Mouse (Mus musculus): Measurements from ENCODE around the gene Uqcc3.

Gene Uqcc3

GRCm38 (mm10) chr19:8880311-8881033, at the start of gene Uqcc3:
TSS of gene Uqcc3 (minus strand) at chr19:8880923.
- in situ Hi-C loops (cut with MboI, MseI), result no loop called here

DNA sequence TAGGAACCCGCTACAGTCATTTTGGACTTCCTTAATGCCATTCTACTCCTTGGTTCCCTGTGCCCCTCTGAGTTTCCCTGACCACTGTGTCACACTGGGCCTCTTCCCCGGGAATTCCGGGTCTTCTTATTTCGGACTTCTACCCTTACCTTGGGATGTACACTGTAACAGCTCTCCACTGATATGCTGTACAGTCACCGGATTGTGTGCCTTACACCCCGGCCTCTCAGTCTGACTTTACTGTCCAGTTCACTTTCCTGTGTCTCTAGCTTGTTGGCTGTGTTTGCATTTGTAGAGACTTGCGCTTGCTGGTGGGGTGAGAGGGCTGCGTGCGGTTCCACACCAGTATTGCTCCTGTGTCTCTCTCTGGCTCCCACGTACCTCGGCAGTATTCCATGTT, 49.4 kb upstream of the Uqcc3 start:
- in situ Hi-C loops (cut with MboI, MseI), result no loop called here

DNA sequence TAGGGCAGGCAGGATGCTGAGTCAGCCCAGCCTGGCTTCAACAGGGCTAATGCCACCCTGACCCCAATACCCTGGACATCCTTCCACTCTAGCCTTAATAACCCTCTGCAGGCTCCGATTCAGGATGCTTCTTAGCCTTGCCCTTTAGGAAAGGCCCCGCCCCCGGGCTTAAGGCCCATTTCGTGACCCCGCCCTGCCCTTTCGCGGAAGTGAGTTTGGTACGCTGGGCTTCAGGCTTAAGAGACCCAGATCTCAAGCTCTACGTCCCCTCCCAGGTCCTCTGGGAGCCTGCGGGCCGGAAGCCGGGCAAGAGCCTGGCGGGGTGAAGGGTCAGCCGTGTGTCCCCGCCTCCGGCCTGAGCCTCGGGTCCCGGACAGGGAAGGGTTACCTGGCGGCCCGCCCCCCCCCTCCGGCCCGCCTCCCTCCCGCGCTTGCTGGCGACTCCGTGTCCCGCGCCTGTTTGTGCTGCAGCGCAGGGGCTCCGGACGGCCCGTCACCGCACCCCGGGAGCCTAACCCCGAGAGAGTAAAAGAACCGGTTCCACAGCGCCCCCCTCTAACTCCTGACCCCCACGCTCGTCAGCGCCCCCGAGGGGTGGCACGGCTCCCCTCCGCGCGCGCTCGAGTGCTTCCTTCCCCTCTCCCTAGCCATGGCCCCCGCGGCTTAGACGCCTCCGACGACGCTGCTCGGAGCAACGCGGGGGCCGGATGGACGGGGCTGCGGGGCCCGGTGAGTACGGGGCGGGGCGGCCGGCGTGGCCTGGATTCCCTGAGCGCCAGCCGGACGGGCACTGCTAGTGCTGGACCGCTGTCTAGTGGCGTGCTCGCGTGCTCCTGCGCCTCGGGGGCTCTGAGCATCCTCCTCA, 48.7 kb upstream of the Uqcc3 start, which contains the start of the genes Rom1 and Eml3:
Rom1 (minus strand) TSS at position 133 of the 865 bp plus-strand sequence.
Eml3 (plus strand) TSS at position 329 of the 865 bp plus-strand sequence.
- in situ Hi-C loops (cut with MboI, MseI), result no loop called here

- in situ Hi-C loops (cut with MboI, MseI), result no loop called here
These were observed 48.0 kb upstream of the Uqcc3 start for GRCm38 (mm10) chr19:8928689-8929223.

GRCm38 (mm10) chr19:8927891-8928525, 47.3 kb upstream of the Uqcc3 start:
- in situ Hi-C loops (cut with MboI, MseI), result no loop called here

DNA sequence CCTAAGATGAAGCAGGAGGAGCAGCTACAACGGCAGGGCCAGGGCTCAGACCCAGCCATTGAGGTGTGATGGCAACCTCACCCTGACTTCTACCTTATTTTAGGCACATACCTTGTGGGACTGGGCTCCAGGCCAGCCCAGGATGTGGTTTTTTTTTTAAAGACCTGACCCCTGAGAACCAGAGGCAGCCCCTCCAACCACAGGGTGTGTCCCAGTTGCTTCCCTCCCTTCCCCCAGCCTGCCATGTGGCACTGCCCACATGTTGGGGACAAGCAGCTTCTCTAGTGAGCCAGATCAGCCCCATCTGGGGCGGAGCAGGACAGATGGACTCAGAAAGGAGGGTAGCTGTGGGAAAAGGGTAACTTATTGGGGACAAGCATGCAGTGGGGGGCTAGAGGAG, 46.0 kb upstream of the Uqcc3 start:
- in situ Hi-C loops (cut with MboI, MseI), result no loop called here

- in situ Hi-C loops (cut with MboI, MseI), result loop anchor here (25.0 kb wide), 2 partner anchors 1909 to 1934 kb away; partner anchors contain the start of genes Dnajc4 (in 1 of the 2), Fermt3 (in 1 of the 2), Fkbp2 (in 1 of the 2) and Nudt22 (in 1 of the 2)
These were observed 41.0 kb upstream of the Uqcc3 start for GRCm38 (mm10) chr19:8921741-8922140.

- in situ Hi-C loops (cut with MboI, MseI), result loop anchor here (25.0 kb wide), 2 partner anchors 1909 to 1934 kb away; partner anchors contain the start of genes Dnajc4 (in 1 of the 2), Fermt3 (in 1 of the 2), Fkbp2 (in 1 of the 2) and Nudt22 (in 1 of the 2)
These were observed 40.1 kb upstream of the Uqcc3 start for GRCm38 (mm10) chr19:8920836-8921291.

DNA sequence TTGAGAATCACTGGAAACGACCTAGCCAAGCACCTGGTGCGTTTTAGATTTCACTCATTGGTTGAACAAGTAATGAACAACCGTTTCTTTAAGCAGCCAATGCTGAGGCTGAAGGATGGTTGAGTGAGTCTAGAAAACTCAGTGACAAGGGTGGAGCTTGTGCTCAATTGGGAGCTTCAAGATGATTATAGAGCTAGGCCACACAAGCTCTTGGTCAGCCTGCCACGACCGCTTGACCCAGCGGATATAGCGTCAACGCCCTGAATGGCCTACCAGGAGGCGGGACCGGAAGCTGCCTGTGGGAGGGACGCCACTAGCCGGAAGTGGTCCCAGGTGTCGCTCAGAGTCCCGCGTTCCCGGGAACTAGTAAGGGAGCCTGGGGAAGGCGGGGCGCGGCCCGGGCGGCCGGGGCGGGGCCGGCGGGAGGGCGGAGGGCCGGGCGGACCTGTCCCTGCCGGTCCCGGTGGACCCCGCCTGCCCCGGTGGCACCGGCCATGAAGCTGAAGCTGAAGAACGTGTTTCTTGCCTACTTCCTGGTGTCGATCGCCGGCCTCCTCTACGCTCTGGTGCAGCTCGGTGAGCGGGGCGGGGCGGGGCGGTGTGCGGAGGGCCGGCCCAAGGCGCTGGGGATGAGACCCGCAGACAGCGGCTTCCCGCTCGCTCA, 39.5 kb upstream of the Uqcc3 start, which contains the start of gene B3gat3:
B3gat3 (plus strand) TSS at position 302 of the 664 bp plus-strand sequence.
- in situ Hi-C loops (cut with MboI, MseI), result loop anchor here (25.0 kb wide), 2 partner anchors 1908 to 1933 kb away; partner anchors contain the start of genes Dnajc4 (in 1 of the 2), Fermt3 (in 1 of the 2), Fkbp2 (in 1 of the 2) and Nudt22 (in 1 of the 2)

DNA sequence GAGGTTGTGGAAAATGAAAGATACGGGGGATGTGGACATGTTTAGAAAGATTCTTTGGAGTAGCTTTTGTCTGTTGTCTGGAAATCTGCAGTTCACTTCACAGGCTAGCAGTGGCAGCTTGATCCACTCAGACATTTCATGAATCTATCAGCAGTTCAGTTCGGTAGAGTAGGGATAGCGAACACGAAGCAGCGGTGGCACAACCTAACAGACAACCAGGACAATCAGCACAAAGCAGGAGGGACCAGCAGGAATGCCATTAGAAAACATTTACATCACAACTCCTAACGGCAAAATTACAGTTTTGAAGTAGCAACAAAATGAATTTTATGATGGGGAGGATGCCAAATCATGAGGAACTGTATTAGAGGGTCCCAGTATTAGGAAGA, 39.0 kb upstream of the Uqcc3 start:
- in situ Hi-C loops (cut with MboI, MseI), result loop anchor here (25.0 kb wide), 2 partner anchors 1907 to 1932 kb away; partner anchors contain the start of genes Dnajc4 (in 1 of the 2), Fermt3 (in 1 of the 2), Fkbp2 (in 1 of the 2) and Nudt22 (in 1 of the 2)

DNA sequence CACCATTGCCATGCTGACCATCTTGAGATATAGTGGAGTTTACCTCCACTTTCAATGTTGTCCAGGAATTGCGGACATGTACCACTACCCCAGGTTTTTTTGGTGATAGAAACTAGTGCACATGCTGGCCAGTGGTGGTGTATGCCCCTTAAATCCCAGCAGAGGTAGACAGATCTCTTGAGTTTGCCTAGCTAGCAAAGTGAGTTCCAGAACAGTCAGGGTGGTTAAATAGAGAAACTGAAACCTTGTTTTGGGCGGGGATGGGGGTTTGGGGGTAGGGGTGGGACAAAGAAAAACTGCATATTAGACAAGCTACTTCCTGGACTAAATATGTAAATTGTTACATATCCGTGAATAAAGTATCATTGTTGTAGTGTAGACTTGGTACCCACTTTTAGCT, 38.3 kb upstream of the Uqcc3 start:
- in situ Hi-C loops (cut with MboI, MseI), result loop anchor here (25.0 kb wide), 2 partner anchors 1907 to 1932 kb away; partner anchors contain the start of genes Dnajc4 (in 1 of the 2), Fermt3 (in 1 of the 2), Fkbp2 (in 1 of the 2) and Nudt22 (in 1 of the 2)

- in situ Hi-C loops (cut with MboI, MseI), result loop anchor here (25.0 kb wide), 2 partner anchors 1902 to 1927 kb away; partner anchors contain the start of genes Dnajc4 (in 1 of the 2), Fermt3 (in 1 of the 2), Fkbp2 (in 1 of the 2) and Nudt22 (in 1 of the 2)
These were observed 33.5 kb upstream of the Uqcc3 start for GRCm38 (mm10) chr19:8914212-8914611.

DNA sequence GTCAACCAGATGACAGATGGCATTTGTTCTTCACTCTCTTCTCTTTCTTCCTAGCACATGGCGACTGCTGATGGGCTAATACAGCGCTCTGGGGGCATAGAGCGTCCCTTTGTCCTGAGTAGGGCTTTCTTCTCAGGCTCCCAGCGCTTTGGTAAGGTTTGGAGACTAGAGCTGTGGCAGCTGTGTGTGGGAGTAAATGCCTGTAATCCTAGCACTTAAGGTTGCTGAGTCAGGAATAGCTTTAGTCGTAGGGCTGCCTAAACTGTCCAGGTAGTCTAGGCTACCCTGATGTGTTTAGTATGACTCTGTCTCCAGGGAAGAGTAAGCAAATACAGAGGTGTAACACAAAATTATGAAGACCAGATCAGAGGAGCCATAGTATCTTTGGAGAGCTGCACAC, 31.1 kb upstream of the Uqcc3 start:
- in situ Hi-C loops (cut with MboI, MseI), result loop anchor here (25.0 kb wide), 2 partner anchors 1900 to 1925 kb away; partner anchors contain the start of genes Dnajc4 (in 1 of the 2), Fermt3 (in 1 of the 2), Fkbp2 (in 1 of the 2) and Nudt22 (in 1 of the 2)

- in situ Hi-C loops (cut with MboI, MseI), result loop anchor here (25.0 kb wide), 2 partner anchors 1896 to 1921 kb away; partner anchors contain the start of genes Dnajc4 (in 1 of the 2), Fermt3 (in 1 of the 2), Fkbp2 (in 1 of the 2) and Nudt22 (in 1 of the 2)
These were observed 27.8 kb upstream of the Uqcc3 start for GRCm38 (mm10) chr19:8908531-8908930.

- in situ Hi-C loops (cut with MboI, MseI), result loop anchor here (25.0 kb wide), 2 partner anchors 1891 to 1916 kb away; partner anchors contain the start of genes Dnajc4 (in 1 of the 2), Fermt3 (in 1 of the 2), Fkbp2 (in 1 of the 2) and Nudt22 (in 1 of the 2)
These were observed 22.7 kb upstream of the Uqcc3 start for GRCm38 (mm10) chr19:8903412-8903811.

- in situ Hi-C loops (cut with MboI, MseI), result loop anchor here (5.0 kb wide), 2 partner anchors 77 to 82 kb away; partner anchors contain the start of genes Hnrnpul2 (in 1 of the 2) and Ttc9c (in 1 of the 2)
These were observed 18.4 kb upstream of the Uqcc3 start for GRCm38 (mm10) chr19:8899079-8899478.

GRCm38 (mm10) chr19:8898576-8898975, 17.9 kb upstream of the Uqcc3 start:
- in situ Hi-C loops (cut with MboI, MseI), result loop anchor here (5.0 kb wide), 2 partner anchors 76 to 81 kb away; partner anchors contain the start of genes Hnrnpul2 (in 1 of the 2) and Ttc9c (in 1 of the 2)

- in situ Hi-C loops (cut with MboI, MseI), result loop anchor here (5.0 kb wide), 2 partner anchors 76 to 81 kb away; partner anchors contain the start of genes Hnrnpul2 (in 1 of the 2) and Ttc9c (in 1 of the 2)
These were observed 17.3 kb upstream of the Uqcc3 start, which contains the start of gene Ganab for GRCm38 (mm10) chr19:8897865-8898495. TSS of gene Ganab (plus strand) at chr19:8898071.

All from T-helper 17 cell (primary cell).